Mouse (Mus musculus): Measurements from ENCODE around the gene Zfp462. TPM values are rescaled to one million over a fixed set of nuclear protein-coding genes. Genes with fewer than 3 reads are reported as not detected.
"Not testable (repeated sequence)": the region's sequence is repeated elsewhere in the genome, so short reads cannot be mapped to it uniquely, and the experiment has no call there.

Gene Zfp462
- under 1 TPM in 1 of 3 experiments, not detected in 2; 0.07 TPM for polyA plus RNA-seq (2017; shearing (Covaris generic))

DNA sequence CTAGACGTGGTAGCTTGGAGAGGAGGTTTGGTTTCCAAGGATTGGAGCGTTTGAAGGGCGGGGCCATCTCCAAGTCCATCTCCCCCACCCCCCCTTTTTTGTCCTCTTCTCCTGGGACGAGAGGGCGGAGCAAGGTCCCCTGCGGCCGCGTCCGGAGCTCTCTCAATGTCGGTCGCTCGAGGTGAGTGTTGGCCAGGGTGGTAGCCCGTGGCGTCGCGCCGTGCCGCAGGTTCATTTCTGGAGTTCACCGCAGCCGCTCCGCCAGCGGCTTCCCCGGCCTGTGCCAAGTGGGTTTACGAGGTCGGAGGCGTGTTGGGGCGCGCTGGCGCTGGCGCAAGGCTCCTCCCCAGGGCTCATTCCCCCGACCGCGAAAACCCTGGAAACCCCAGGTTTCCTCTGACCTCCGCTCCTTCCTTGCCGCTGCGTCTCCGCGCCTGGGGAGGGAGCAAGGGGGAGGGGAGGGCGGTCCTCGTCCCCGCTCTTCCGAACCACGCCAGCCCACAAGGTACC is at the start of gene Zfp462:
Zfp462 (plus strand) TSS at position 128 of the 510 bp plus-strand sequence.
- no peak for ATAC-seq

DNA sequence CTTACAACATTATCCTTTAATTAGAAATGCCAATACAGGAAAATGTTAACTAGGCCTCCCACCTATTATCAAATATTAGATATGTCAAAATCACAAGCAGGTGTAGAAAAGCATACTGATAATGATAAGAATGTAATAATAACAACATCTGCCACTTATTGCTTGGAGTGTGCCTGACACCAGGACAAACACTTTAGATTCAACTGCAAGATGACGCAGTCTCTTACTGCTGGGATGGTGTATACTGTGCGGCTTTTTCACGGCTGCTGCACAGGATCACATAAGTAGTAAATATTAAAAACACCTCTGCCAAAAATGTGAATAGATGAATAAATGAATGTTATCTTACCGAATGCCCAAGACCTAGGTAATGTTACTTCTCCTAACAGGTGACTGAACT is 48.8 kb upstream of the Zfp462 start:
- no peak for ATAC-seq

DNA sequence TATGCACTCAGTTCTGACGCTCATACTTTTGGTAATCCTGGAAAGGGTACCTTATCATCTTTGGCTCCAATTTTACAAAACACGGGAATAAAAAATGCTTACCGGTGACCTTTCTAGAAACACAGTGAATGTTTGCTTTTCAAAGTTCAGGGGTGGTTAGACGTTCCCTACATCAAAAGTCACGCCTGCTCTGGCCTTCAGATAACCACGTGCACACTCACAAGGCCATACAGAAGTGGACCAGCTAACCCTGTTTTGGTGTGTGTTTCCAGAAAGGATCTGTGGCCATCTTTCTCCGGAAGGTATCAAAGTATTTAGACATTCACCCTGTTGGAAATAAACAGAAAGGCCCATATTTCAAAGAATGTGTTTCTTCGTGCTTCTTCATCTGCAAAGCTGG is 40.2 kb upstream of the Zfp462 start:
- ATAC-seq, result no peak

DNA sequence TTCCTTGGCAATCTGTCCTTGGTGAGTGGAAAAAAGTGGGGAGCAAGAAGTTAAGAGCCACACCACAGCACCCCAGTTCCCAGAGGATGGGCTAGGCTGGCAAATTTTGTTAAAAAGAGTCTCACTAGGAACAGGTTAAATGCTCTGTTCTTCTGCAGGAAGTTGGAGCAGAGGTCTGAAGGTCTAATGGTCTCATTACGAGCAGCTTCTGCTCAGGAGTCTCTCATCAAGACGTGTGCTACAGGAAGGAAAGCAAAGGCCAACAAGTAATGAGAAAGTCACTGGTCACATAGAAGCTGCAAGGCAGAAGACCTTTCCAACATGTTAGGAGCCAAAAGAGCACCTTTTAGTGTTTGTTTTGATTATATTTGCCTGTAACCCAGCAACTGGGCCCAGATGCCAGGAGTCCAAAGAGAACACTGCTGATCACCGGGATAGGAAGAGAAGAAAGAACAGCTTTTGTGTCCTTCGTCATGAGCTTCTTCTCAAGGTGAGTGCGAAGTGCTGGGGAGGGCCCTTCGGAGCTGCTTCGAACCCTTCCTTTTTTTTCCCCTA is 39.4 kb upstream of the Zfp462 start:
- ATAC-seq, result no peak

DNA sequence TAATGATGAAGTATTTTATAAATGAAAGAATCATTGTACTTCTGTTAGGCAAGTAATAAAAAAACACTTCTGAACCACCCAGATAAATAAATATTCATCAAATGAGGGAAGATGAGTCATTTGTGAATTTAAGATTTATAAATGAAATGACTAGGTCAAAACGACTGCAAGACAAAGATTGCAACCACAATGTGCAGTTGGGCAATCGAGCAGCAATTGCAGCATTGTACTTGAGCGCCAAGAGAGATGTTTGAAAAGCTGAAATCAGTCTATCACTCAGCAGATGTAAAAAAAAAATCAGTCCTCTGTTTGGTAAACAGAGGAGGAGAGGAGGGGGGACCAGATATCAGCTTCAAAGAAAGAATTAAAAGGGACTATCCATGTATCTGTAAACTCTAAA is 34.5 kb upstream of the Zfp462 start:
- no peak for ATAC-seq

DNA sequence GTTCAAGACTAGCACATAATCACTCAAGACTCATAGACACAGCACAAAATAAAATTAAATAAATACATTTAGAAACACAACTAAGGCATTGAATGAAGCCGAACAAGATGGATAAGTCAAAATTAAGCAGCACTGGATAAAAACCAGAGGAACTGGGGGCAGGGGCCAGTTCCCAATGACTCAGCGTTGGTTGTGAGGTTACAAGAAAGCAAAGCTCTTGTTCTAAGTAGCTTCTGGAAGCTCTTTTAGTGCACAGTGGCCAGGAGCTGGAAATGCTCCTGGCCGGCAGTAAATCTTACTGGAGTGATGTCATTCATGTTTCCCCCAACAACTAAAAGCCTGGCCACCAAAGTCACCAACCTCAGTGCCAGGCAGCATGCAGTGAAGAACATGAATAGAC is 26.6 kb upstream of the Zfp462 start:
- no peak for ATAC-seq

DNA sequence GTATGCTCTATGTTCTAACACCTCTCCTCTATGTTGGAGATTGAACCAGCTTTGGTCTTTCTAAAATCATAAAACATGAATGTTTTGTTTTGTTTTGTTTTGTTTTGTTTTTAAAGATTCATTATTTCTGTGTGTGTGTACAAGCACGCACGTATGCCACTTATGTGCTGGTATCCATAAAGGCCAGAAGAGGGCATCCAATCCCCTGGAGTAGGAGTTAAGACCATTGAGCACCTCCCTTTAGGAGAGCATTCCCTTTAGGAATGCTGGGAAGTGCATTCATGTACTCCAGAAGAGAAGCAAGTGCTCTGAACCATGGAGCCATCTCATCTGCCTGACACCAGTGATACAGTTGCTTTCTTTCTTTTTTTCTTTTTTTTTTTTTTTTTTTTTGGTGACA is 21.5 kb upstream of the Zfp462 start:
- ATAC-seq, result no peak

DNA sequence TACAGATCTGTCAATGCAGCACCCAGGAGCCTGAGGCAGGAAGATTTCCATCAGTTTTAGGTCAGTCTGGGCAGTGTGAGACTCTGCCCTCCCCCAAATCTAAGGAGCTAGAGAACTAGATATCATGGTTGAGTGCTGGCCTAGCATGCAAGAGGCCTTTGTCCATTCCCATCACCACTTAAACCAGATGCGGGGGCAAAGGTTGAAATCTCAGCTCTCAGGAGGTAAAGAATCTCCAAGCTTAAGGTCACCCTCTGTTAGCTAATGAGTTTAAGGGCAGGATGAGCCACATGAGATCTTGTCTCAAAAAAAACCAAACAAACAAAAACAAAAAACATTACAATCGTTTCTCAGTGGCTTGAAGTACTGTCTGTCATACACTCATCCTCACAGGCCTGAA is 20.5 kb upstream of the Zfp462 start:
- ATAC-seq, result no peak

DNA sequence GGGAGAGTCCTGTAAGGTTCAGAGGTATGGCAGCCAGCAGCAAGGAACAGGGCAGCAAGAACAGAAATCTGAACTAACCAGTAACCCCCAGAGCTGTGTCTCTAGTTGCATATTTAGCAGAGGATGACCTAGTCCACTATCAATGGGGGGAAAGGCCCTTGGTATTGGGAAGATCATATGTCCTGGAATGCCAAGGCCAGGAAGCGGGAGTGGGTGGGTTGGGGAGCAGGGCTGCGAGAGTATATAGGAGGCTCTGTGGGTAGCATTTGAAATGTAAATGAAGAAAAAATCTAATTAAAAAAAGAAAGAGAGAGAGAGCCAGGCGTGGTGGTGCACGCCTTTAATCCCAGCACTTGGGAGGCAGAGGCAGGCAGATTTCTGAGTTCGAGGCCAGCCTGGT is 18.4 kb upstream of the Zfp462 start:
- not testable (repeated sequence) for ATAC-seq

DNA sequence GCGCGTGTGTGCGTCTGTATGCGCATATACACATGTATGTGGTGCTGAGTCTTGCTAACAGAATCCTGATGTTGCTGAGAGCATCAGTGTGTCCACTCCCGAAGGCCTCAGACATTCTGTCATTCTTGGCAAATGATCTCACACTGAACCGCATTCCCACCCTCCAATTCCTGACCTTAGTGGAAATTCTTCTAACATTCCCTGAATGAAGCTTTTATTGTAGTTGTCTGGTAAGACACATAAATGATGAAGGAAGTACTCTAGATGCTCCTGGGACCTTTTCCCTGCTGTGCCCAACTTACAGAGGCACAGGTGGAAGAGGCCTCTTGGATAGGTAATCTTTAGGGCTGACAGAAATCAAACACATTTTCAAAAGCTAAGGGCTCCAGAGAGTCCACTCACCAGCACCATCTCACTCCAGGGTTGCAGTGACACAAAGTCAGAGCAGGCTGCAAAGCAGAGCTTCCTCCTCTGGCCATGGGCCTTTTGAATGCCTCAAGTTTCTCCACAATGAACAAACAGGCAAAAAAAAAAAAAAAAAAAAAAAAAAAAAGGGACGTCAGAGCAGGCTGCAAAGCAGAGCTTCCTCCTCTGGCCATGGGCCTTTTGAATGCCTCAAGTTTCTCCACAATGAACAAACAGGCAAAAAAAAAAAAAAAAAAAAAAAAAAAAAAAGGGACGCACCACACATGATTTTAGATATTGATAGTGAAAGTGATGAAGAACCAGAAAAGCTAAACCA is 17.4 kb upstream of the Zfp462 start:
- not testable (repeated sequence) for ATAC-seq

DNA sequence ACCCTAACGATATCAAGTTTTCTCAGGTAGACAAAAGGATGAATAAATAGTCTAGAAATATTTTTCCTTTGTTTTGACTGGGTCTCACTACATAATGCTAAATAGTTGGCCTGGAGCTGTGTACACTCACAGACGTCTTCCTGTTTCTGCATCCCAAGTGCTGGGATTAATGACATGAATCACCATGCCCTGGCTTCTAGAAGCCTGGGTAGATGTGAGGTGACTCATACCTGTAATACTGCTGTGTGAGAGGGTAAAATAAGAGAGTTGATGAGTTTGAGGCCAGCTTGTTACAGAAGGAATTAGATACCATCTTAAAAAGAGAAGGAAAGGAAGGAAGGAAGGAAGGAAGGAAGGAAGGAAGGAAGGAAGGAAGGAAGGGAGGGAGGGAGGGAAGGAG is 15.2 kb upstream of the Zfp462 start:
- no peak for ATAC-seq

DNA sequence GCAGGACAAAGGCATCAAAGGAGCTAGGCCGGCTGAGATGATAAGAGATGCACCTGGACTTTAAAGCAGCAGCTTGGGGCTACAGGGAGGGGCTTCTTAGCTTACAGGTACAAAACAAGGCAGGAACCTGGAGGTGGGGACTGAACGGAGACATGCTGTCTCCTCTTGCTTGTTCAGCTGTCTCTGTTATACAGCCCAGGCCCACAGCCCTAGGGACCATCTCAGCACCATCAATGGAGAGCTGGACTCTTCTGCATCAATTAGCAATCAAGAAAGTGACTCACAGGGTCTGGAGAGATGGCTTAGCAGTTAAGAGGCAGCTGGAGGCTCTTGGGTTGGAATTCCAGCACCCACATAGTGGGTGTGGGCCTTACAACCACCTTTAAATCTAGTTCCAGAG is 12.2 kb upstream of the Zfp462 start:
- no peak for ATAC-seq

DNA sequence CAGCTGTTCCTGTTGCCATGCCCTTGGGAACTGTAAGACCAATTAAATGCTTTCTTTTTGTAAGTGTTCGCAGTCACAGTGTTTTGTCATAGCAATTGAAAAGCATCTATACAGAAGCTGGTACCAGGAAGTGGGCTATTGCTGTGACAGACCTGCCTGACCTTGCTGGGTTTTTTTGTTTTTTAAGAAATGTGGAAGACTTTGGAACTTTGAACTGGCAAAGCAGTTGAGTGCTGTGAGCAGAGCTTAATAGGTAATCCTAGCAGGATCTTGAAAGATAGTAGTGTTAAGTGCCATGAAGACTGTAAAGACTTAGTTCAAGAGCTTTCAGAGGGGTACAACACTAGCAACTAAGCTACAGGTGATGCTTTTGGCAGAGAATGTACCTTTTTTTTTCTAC is 7.7 kb upstream of the Zfp462 start:
- no peak for ATAC-seq

DNA sequence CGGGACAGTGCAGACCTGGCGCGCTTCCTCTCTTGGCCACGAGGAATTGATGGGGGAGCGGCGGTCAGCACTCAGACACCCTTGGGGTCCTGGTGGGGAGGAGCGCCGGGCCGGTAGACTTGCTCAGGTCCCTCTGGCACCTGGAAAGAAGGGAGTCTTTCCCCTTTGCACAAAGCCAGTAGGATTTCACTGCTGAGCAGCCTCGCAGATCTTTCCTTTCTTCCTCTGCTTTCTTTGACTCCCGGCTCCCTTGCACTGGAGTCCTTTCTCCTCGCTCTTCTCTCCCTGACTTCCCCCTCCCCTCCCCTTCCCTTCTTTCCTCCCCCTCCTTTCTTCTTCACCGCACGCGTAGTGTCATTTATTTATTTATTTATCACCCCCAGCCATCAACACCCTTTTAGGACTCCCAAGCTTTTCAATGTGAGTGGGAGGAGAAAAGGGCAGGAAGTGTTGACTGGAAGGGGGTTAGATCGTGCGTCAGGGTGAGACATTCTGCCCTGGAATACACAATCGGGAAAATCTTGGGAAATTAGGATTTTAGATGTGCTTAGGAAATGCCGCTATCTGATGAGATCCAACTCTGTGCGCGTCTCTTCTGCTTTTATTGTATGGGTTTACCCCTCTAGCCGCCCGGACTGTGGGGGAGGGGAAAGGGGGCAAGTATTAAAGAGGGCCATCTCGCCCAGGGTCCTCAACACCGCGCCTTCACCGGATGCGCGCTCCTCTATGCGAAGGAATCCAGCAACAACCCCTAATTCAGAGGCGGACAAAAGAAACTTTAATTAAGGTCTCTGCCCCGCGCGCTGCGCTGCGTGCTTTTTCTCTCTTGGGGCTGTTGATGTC is 976 bp downstream of the Zfp462 start:
- ATAC-seq, result no peak

DNA sequence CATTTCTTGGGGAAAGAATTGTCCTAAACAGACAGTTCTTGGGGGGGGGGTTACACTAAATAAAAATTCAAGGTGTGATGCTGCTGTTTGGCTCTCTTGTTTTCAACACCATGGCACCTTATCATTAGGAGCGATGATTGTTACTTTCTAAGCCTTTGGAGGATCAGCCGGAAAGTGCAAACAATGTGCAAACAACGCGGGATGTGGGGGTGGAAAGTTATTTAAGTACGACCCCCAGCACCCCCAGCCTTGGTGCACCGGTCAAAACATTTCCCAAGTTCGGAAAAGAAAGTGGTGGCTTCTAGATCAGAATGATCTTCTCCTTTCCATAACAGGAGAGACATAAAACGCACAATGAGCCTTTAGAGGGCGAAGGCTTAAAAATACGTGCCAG is 1.8 kb downstream of the Zfp462 start:
- ATAC-seq, result no peak

DNA sequence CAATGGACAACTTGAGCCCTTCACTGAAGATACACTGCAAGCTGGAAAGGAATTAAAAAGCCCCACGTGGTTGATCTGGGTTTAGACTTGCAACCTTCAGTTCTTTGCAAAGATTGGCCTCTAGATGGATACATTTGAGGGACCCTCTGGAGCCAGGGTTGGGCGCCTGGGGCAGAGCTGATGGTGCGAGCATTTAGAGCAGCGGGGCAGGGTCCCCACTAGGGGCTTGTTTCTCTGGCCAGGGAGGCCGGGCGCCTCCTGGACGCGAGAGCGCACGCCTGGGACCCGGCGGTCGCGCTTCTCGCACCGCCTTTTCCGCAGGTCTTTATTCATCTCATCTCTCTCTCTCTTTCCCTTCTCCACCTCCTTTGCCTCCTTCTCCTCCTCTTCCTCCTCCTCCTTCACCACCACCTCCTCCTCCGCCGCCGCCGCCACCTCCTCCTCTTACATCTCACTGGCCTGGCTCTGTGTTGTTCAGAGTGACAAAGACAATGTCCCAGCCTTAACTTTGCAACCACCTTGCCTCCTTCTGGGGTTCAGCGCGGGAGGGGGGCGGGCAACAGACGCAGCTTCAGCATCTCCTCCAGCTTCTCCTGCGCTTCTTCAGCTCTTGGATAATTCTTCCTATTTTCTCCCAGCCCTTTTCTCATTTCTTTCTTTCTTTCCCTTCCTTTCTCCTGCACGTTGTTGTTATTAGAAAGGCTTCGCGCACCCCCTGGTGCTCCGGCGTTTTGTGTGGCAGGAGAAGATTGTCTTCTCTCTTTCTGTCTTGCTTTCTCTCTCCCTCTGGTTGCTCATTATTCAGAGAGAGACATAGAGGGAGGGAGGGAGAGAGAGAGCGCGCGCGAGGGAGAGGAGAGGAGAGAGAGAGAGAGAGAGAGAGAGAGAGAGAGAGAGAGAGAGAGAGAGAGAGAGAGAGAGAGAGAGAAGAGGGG is 2.5 kb downstream of the Zfp462 start:
- ATAC-seq, result no peak

DNA sequence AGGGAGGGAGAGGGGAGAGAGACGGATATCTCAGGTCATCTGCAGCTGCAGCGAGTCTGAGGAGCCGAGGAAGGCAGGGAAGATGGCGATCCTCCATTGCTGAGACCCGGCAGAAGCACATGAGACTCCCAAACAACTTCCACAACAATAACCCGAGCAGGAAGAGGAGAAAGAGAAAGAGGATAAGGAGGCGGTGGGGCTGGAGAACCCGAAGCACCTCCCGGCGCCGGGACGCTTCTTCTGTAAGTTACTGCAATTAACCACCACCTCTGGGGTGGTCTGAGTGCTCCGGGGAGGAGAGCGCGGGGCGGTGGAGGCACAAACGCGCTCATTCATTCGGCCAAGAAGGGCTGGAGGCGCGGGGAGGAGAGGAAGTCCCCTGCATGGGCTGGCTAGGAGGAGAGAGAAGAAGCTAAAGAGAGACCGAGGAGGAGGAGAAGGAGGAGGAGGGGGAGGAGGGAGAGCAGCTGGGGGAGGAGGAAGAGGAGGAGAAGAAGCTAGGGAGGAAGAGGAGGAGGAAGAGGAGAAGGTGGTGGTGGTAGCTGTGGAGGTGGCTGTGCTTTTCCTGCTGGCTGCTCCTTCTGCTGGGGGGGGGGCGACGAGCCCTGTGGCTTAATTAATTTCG is 3.3 kb downstream of the Zfp462 start:
- no peak for ATAC-seq

DNA sequence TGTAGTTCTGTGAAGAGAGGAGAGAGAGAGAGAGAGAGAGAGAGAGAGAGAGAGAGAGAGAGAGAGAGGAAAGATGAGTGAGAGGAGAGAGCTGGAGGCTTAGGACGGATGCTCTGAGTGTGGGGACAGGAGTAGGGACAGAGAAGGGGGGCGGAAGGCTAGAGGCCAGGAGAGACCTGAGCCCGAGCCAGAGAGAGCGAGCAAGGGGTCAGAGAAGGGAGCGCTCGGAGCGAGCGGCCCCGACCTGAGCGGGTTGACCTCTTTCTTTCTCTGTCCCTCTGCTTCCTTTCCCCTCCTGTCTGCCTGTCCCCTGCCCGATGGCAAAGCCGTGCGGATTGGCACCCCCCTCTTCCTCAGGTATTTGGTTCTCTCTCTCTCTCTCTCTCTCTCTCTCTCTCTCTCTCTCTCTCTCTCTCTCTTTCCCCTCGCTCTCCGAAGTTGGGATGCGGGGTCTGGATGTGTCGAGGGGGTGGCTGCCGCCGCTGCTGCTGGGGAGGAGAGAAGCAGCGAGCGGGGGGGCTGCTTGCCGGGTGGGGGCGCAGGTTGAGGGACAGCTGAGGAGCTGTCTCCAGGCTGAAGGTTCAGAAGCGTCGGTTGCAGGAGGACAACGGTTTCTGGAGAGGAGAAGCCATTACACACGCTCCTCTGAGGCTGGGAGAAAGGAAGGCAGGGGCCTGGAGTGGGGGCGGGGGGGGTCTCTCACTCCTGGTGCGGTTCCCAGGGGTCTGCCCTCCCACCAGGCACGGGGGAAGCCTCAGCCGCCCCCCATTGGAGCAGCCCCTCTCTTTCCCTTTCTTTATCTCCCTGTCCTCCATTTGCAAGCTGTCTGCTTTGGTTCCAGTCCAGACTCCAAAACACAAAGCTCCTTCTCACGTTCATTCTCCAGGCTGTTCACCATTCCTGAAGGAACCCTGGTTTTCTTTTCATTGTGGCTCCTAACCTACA is 4.0 kb downstream of the Zfp462 start:
- no peak for ATAC-seq

DNA sequence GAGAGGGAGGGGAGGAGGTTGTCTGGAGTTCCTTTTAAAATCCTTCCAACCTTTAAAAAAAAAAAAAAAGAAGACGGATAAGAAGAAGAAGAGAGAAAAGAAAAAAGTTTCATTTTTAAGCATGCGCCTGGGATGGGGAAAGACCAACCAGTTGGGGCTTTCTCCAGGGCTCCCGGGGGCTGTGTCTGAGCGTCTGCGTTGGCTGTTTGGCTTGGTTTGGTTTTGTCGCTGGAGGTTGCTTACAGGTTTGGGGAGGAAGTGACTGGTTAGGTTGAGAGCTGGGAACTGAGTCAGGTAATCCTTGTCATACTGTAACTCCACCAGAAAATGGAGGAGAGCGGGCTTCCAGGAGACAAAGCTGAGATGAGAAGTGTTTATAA is 4.7 kb downstream of the Zfp462 start:
- no peak for ATAC-seq

DNA sequence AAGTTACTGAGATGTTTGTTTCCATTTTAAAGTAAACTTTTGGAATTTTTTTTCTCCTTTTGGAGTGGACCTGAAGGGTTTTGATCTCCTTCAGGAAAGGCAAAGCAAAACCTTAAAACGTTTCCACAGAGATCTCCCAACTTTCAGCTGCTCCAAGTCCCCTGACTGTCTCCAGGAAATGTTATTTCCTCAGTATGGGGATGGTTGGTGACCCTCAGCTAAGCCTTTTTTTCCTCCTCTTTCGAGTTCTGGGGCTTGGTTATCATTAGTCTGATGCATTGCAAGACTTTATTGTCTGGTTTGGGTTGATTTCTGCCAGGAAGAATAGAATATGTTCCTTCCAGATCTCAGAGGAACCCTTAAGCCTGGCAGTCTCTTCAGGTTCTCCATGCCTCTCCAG is 5.3 kb downstream of the Zfp462 start:
- no peak for ATAC-seq

DNA sequence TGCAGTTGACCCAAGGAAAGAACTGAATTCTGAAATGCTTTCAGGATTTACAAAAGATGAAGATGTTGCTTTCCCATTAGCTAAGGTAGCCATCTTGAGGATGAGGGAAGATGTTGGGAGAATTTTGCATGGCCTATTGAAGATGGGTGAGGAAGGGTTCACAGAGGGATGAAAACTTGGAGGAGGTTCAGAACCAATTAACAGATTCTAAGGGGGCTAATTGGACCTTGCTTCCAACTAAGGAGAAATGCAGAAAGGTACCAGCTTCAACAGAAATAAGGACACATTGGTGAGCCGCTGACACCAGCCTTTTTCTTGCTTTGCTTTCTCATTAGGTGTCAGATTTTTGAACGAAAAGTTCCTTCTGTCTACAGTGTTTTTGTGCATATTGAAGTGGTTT is 6.0 kb downstream of the Zfp462 start:
- no peak for ATAC-seq
